Mouse (Mus musculus) megakaryocyte progenitor cell, adult 5-6 weeks (primary cell): ENCODE data around the gene Ankrd40. TPM values are rescaled to one million over a fixed set of nuclear protein-coding genes. Genes with fewer than 3 reads are reported as not detected.

Experiments used
- ATAC-seq: replicated peaks from 2 replicates; pipeline ENCODE4 v1.8.0; 2016; ENCODE audit warnings: mild to moderate bottlenecking, moderate TSS enrichment, inconsistent platforms; ENCODE audit not compliant: poor library complexity
- total RNA-seq, 2 experiments: library from RNA; stranded (forward) in 1 of 2; stranded (reverse) in 1 of 2; fragments of 157-497, 149-512 nt in 1 of 2; fragments of 200-1000 nt in 1 of 2; gene quantifications; 2 replicates each; pipeline versions ENCODE4 v1.2.3 to v1.2.4; 2015 to 2017

The Ankrd40 gene
- total RNA-seq (2015) (18.8 and 21.7 TPM in 2 replicates), total RNA-seq (2017) (59.6 and 77.8 TPM in 2 replicates)

DNA sequence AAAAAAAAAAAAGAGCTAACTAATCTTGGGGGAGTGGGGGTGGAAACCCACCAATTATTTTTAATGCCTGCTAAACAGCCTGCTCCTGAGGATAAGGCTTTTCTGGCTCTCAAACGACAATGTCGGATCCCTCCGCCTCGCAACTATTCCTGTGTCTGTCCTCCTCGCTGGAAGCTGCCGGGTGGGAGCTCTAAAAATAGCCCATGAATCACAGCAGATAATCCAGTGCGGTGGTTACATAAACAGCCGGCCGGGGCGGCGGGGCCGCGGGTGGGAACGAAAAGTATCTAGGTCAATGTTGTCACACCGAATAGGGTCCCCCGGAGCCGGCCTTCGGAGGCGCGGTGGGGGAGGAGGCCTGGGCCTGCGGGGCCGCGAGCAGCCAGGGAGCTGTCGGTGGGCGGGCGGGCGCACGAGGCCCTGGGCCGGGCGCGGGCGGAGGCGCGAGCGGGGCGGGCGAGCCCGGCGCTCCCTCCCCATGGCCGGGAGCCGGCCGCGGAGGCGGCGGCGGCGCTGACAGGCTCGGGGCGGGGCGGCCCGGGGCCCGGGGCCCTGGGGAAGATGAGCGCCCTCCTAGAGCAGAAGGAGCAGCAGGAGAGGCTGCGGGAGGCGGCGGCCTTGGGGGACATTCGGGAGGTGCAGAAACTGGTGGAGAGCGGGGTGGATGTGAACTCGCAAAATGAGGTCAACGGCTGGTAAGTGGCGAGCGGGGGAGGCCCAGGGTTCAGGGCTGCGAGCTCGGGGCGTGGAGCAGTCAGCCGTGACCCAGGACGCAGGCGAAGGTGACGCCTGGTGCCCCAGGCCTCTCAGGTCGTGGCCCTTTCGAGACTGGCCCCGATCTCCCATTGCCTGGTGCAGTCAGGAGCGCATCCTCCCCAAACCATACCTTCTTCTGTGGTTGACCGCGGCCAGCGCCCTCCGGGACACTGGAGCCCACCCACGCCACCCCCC lies at the start of gene Ankrd40:
Gene Ankrd40 (plus strand): TSS at position 309 of the 951 bp plus-strand sequence.
- ATAC-seq: peak; percentile 94

DNA sequence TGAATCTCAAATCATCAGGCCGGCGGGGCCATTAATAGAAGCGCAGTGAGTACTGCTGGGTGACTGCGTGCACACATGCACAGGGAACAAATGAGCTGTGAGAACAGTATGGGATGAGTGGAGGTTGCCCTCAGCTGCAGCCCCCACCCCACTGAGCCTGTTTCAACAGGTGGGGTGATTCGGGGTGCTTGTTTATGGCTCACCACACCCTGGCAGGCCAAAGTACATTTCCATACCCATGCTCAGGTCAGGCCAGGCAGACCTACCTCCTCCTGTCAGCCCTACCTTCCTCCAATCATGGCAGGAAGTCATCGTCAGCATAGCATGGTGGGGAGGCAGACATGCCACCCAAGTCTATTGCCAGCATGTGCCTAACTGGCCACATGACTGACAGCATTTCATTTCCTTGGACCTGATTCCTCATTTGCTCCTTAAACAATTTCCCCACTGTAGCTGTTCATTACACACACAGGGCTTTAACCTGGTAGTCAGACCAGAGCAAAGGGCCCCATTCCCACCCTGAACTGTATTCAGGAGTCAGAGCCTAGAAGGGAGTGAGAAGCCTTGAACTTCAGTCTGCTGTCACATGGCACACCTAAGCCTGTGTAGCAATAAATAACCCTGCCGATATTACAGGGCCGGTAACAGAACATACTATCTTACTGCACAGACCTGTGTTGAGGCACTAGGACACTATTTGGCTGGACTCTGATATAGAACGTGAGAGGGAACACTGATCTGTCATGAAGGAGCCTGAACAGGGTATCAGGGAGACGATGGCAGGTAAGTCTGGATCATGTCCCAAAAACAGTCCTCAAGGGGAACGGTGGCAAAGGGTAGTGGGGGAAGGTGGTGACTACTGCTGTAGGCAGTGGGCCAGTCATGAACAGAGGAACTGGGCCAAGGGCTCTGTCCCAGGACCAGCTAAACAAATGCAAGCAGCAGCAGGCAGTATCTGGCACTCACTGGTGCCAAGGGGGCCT lies 46.3 kb upstream of the Ankrd40 start, which contains the start of gene Gm21885:
Gene Gm21885 (plus strand): TSS at position 675 of the 983 bp plus-strand sequence.
- ATAC-seq: peak; percentile 15; the same call in 1 of the 2 replicates

DNA sequence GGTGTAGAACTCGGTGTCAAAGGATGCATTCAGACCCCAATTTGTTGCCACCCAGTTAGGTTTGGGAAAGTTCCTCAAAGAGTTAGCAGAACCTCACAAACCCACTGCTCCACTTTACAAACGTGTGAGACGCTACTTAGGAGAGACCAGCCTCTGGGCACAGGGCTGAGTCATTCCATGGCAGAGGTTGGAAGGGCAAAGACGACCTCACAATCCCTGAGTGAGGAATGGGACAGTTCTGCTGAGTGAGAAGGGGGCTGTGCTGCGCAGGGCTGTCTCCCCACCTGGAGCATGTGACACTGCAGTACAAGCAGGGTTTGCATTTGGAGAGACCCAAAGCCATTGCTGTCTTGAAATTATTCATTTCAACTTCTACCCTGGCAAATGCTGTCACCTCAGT lies 45.5 kb upstream of the Ankrd40 start:
- no peak for ATAC-seq

DNA sequence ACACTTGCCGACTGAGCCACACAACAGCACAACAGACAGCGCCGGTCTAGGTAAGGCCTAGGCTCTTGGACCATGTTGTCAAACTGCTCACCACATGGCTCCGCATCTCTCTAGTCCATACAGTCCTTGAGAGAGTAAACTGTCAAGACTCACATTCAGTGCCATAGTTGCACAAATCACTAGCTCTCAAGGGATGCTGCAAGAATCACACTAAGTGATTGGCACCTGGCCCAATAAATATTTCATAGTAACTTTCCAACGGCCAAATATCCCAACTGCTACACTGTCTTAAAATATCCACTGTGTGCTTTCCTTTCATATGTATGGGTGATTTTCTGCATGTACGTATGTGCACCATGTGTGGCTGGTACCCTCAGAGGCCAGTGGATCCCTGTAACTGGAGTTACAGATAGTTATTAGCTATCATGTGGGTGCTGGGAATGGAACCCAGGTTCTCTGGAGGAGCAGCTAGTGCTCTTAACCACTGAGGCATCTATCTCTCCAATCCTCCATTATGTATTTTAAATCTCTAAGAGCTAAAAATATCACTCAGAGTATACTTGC lies 44.2 kb upstream of the Ankrd40 start:
- ATAC-seq: no peak

DNA sequence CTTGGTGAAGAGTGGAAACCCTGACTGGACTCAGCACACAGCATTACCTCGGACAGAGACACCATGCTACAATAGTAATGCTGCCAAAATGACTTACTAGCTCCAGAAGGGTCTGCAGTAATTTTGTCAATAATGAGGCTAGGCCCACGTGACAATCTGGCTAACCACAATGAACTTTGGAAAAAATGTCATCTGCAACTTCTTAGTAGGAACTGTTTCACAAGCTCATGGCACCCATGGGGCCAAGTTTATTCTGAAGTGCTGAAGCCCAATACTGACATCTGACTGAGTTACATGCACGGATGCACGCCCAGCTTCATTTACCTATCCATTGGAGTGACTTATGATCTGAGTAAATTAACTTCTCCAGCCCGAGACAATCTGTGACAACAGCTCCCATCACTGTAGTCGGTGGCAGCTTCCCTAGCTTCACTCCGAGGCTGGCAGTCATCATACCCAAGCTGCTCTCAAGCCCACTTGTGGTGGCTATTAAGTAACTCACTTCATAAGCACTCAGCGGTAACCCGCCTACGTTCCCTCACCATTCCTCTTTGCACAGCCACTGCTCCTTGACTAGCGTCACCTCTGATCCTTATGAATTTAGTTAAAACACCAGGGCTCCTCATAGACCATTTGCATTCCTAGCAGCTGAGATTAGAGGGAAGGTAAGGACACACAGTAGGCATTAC lies 41.8 kb upstream of the Ankrd40 start:
- ATAC-seq: 0 out of 2 replicates have a peak, but pooled peaks have one; percentile 9

DNA sequence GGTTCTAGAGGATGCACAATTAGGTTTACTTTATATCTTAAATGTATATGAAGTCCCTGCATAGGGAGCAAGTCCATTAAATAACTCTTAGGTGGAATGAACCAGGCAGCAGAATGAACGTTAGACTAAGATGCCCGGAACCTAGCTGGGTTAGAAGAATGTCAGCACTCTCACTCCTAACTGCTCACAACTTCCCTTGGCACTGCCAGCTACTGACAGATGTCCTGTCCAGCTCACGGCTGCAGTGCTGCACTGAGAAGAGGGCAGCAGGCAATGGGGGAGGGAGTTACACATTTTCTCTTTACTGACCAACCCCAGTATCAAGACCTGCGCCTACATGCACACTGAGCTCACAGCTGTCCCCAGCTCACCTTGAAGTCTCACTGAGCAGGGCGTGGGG lies 40.7 kb upstream of the Ankrd40 start:
- no peak for ATAC-seq

DNA sequence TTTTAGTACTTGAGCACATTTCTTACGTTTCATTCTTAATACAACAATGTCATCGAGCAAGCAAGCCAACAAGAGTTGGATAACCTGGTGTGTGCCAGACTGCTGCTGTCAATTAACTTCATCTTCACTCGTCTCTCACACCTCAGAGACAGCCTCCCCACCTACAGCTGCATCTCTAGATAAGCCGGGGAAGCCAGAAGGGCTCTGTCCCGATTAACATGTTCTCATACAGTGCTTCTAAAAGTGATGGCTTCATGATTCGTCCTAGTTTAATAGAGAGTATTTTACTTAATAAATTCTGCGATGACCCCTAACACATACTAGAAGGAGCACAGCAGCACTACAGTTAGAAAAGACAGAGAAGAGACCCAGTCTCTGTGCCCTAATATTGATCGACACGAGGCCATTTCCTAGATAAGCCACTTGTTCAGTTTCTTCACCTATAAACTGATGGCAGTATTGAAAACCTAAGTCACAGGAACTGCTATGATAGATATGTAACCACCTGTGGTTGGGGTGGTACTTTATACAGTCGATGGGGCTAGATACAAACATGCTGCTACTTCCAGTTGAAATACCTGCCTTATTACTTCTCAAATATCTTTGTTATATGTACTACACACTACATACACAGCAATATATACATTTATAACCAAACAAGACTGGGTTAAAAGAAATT lies 37.6 kb upstream of the Ankrd40 start:
- ATAC-seq: peak; percentile 80

DNA sequence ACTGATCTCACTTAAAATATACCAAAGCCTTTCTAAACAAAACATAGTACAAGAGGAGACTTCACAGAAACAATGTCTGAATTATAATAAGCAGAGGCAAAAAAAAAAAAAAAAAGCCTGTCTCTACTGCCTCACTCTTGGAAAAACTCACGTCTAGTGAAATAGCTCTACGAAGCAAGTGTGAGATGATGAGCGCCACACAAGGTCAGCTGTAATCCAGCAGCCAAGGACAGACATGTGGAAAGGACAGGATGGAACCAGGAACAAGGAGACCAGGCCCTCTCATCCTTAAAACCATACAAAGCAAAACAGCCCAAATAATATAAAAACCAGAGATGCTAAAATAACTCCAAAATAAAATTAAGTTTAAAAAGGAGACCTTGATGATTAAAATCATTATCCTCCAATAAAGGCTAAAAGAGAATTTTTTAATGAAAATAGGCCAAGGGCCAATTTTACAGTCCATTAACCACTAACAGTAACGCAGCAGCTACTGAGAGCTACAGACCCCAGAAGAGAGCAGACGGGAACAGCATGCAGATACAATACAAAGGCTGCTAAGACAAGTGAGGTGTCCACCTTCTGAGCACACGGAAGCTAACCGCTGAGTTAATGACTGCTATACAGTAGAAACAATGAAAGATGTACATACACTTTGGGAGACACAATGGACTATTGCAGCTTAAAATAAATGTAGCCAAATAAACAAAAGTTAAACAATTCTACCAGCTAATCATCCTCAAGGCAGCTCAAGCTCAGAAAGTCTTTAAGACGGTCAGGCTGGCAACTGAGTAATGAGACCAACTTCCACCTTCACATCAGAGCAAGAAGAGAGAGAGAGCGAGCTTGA lies 32.6 kb upstream of the Ankrd40 start:
- ATAC-seq: no peak

DNA sequence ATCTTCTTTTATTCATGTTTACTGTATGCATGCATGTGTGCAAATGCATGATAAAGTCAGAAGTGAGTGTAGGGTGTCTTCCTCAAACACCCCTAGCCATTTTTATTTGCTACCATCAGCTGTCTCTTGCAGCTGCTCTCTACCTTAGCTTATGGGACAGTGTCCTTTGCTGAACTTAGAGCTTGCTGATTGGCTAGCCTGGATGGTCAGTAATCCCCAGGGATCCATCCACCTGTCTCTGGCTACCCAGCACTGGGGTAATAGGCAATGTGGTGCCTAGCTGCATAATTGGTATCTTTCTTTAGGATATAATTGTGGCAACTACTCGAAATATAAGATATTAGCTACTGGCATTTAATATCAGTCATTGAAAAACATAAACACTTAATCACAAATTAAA lies 15.1 kb upstream of the Ankrd40 start:
- no peak for ATAC-seq

DNA sequence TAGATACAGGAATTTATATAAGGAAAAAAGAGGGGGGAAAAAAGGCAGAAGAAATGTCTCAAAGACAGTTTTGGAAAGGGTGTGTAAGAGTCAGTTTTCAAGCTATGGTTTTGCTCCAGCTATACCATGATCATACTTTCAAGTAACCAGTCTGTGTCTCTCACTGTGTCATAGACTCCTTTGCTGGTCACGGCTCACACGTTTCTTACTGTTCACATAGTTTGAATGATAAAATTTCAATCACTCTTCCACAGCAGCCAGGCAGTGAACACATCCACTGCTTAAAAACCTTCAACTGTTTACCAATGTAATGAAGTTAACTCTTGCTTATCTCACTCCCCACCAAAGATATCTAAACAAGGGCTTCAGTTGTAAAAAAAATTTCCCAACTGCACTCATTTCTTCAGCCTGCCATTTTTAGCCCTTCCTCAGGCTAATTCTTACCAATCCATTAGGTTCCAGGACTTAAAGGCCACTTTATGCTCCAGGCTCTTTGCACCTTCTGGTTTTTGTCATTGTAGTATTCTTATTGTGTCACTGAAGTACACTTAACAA lies 13.6 kb upstream of the Ankrd40 start:
- ATAC-seq: peak; percentile 41

DNA sequence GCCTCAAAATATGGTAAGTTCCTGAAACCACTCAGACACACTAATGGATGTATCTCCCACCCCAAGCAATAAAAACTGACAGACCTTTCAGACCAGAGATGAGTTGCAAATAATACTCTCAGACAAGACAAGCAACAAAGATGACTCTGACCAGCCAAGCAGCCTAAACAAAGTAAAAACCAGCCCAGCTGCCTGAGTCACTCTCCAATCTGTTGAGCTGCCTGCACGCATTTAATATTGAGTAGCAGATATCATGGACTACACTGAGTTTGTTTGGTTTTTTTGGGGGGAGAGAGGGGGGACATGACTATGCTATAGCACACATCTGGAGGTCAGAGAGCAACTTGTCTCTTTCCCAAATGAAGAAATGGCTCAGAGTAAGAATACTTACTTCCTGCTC lies 12.5 kb upstream of the Ankrd40 start:
- no peak for ATAC-seq

DNA sequence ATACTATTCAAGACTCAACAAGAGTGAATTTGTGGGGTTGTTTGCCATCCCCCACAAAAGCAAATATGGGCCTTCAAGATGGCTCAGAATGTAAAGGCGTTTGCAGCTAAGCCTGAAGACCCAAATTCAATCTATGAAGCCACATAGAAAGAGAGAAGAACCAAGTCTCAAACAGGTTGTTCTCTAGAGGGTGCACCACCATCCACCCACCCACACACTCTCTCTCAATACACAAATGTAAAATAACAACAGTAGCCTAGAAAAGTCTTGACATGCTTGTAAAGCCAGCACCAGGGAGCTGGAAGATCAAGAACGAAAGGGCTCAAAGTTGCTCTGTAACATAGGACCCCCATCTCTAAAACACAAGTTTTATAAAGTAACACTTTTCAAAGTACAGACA lies 11.3 kb upstream of the Ankrd40 start:
- no peak for ATAC-seq

DNA sequence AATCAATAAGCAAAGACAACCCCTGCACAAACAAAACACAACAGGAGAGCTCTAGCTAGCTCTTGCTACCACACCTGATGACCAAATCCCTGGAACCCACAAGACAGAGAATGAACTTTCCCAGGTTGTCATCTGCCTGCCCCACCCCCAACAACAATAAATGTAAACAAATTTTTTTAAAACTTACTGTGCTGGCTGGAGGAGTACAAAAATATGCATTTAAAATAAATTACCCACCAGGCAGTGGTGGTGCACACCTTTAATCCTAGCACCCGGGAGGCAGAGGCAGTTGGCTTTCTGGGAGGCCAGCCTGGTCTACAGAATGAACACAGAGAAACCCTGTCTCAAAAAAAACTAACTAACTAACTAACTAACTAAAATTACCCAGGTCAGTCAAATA lies 10.8 kb upstream of the Ankrd40 start:
- no peak for ATAC-seq

DNA sequence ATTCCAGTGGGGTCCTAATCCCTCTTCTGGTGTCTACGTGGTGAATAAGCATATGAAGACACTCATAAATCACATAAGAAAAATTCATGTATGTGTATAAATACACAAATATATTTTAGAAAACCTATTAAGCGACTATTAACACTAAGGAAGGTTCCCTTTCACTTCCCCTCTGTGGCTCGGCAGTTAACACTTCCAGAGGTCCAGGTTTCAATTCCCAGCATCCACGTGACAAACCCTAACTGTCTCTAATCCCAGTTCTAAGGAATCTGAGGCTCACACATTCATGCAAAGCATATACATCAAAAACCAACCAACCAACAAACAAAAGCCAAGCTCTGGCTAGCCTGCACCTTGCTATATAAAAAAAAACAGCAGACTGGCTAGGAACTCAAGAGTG lies 10.3 kb upstream of the Ankrd40 start:
- no peak for ATAC-seq

DNA sequence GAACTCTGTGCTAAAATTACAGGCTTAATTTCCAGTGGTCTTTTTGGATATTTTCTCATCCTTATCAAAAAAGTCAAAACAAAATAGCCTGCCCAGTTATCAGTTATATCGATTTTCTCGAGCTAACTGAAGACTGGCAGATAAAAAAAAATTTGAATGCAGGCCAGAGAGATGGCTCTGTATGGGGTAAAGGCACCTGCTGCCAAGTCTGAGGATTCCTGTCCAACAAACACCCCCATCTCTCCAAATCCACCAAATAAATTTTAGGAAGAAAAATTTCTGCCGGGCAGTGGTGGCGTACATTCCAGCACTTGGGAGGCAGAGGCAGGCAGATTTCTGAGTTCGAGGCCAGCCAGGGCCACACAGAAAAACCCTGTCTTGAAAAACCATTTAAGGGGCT lies 9.7 kb upstream of the Ankrd40 start:
- ATAC-seq: no peak

DNA sequence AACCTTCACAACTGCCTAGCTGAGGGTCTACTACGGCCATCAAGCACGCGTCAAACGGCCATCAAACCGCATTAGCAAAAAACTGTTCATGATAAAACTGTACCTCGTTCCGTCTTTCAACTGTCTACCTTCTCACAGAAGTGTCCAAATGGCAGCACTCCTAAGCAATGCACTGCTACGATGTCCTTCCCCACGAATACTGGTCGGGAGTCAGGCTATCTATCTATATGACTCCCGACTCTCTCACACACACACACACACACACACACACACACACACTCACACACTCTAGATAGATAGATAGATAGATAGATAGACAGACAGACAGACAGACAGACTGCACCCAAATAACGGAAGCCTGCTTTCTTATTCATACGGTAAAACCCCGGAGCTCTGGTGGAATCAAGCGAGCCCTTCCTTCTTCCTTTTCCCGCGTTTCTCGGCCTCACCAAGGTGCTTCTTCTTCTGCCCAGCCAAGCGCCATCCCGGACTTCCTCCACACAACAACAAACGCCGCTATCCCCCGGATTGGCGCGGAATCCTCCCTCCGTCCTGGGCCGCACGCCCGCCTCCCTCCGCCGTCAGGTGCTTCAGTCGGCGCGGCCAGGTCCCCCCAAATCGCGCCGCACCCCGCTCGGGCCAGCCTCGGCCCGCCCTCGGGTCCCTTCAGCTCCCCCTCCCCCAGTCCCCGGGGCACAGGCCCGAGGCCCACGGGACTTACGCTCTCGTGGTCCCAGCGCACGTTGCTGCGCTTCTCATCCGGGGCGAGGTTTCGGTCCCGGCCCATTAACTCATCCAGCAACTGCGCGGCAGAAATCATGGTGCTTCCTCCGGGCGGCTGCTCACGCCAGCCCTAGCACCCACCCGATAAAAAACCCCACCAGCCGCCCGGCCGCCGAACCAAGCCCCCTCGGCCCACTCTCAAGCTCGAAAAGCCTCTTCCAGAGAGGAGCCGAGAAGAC lies 6.6 kb upstream of the Ankrd40 start:
- ATAC-seq: peak; percentile 59

DNA sequence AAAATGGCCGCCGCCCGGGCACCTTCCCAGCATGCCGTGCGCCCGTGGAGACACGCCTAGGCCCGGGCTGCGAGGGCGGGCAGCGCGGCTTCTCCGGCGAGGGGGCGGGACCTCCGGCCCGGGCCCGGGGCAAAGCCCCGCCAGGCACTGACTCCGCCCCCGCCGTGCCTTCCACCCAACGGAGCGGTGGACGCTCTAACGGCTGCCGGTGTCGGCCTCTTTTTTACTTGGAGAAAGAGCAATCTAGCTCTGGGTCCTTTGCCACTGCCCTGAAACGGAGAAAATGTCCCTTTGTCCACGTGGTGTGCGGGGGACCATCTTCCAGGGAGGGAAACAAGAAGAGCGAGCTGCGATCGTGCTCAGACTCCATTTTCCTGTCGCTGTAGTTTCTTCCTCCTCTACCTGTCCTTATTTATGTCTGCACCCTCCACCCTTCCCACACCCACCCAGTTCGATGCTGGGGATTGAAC lies 5.8 kb upstream of the Ankrd40 start, which contains the start of gene Luc7l3:
Gene Luc7l3 (minus strand): TSS at position 58 of the 470 bp plus-strand sequence.
- ATAC-seq: peak; percentile 91
